12 mouse cellular contexts compared by ENCODE assay signal in genomic region chr3:58469655-58470437, GRCm38 (mm10). TPM values are rescaled to one million over a fixed set of nuclear protein-coding genes. Genes with fewer than 3 reads are reported as not detected.
A peak's percentile ranks its signal among the peaks of the same experiment; 100 is the strongest.
DNase-seq lines count a peak whose midpoint lies in the region; ATAC-seq and TF ChIP-seq lines count a peak whose summit lies in the region.
"Had no signal": no experiment of that assay in that cellular context is flagged by ENCODE, and none has a peak within 500 bp of the region (broad histone marks: within the 10 kb centered on the region; RNA-seq: fewer than 3 reads in every experiment).

No protein-coding gene starts in this region.

- no peaks in the 10 kb centered on the region for H3K9me3 ChIP-seq in stomach, embryonic 16.5 days (replicated peaks; ENCODE audit: control insufficient read depth, low read length)
- no peaks in the 10 kb centered on the region for H3K9me3 ChIP-seq in forebrain, embryonic 11.5 days (ENCODE audit: control insufficient read depth, low read length)
- H3K9me3 ChIP-seq: intestine, embryonic 15.5 days; limb, embryonic 12.5 days; stomach, embryonic 15.5 days had no signal

- TF ChIP-seq CTCF in thymus, adult 2 months (IDR thresholded peaks at IDR 0.05; ENCODE audit: borderline replicate concordance, control insufficient read depth, extremely low read depth, insufficient read depth, low read length, poor library complexity) = no peak

- WGBS in thymus, adult 2 months = 31% methylated on average over 9 of the region's 9 CpGs
- WGBS in stomach, embryonic 16.5 days = 66% methylated on average over 9 of the region's 9 CpGs
- WGBS in forebrain, embryonic 11.5 days = 88% methylated on average over 9 of the region's 9 CpGs

- H3K36me3 ChIP-seq in thymus, adult 2 months (ENCODE audit: control insufficient read depth, insufficient read depth, low read length) = no peaks in the 10 kb centered on the region
- no peaks in the 10 kb centered on the region for H3K36me3 ChIP-seq in stomach, embryonic 16.5 days (ENCODE audit: control insufficient read depth, insufficient read depth, low read length)
- H3K36me3 ChIP-seq in forebrain, embryonic 11.5 days (ENCODE audit: control insufficient read depth, insufficient read depth, low read length) = no peaks in the 10 kb centered on the region
- H3K36me3 ChIP-seq: intestine, embryonic 15.5 days; limb, embryonic 12.5 days; stomach, embryonic 15.5 days had no signal

- peak; percentile 11 for DNase-seq in thymus, postnatal 4 days
- no peak for DNase-seq in thymus, adult 2 months
- DNase-seq in adrenal gland, adult 8-10 months = peak; percentile 29
- no peak for DNase-seq in right cerebral cortex, postnatal 14 days
- DNase-seq in forebrain, embryonic 11.5 days (ENCODE audit: low spot score) = no peak
- no peak for DNase-seq in cerebellum, postnatal 4 days (ENCODE audit: low spot score in 2 of 2)

- no peaks in the 10 kb centered on the region for H3K4me1 ChIP-seq in thymus, adult 2 months (replicated peaks; ENCODE audit: control insufficient read depth, insufficient read depth, low read length)
- H3K4me1 ChIP-seq in stomach, embryonic 16.5 days (ENCODE audit: control insufficient read depth, insufficient read depth, low read length) = no peaks in the 10 kb centered on the region
- H3K4me1 ChIP-seq in forebrain, embryonic 11.5 days (replicated peaks; ENCODE audit: control insufficient read depth, insufficient read depth, low read length) = no peaks in the 10 kb centered on the region
- H3K4me1 ChIP-seq: intestine, embryonic 15.5 days; limb, embryonic 12.5 days; stomach, embryonic 15.5 days had no signal

- no peak for TF ChIP-seq POLR2A in thymus, adult 2 months (IDR thresholded peaks at IDR 0.05; ENCODE audit: control insufficient read depth, extremely low read depth, insufficient read depth, low read length, poor library complexity)

- no peak overlapping the region for H3K27ac ChIP-seq in thymus, adult 2 months (ENCODE audit: control insufficient read depth, insufficient read depth, low read length)
- H3K27ac ChIP-seq in stomach, embryonic 16.5 days (ENCODE audit: low read length) = 0 out of 2 replicates have a peak overlapping the region, but pooled peaks have one; percentile 19
- H3K27ac ChIP-seq in forebrain, embryonic 11.5 days (ENCODE audit: low read depth, low read length) = no peak overlapping the region
- H3K27ac ChIP-seq: intestine, embryonic 15.5 days; limb, embryonic 12.5 days; stomach, embryonic 15.5 days had no signal

- H3K27me3 ChIP-seq in thymus, adult 2 months (ENCODE audit: control insufficient read depth, insufficient read depth, low read length) = no peaks in the 10 kb centered on the region
- no peaks in the 10 kb centered on the region for H3K27me3 ChIP-seq in stomach, embryonic 16.5 days (ENCODE audit: control insufficient read depth, insufficient read depth, low read length)
- H3K27me3 ChIP-seq in forebrain, embryonic 11.5 days (ENCODE audit: control insufficient read depth, insufficient read depth, low read length) = no peaks in the 10 kb centered on the region
- H3K27me3 ChIP-seq: intestine, embryonic 15.5 days; limb, embryonic 12.5 days; stomach, embryonic 15.5 days had no signal

- peak; percentile 86 for ATAC-seq in inflammation-experienced regulatory T-cells, adult 6 months
- ATAC-seq in stomach, embryonic 16.5 days (ENCODE audit: insufficient read depth, low FRiP score) = no peak
- no peak for ATAC-seq in forebrain, embryonic 11.5 days (replicated peaks; ENCODE audit: low FRiP score)
- ATAC-seq: forebrain, embryonic 14.5 days; intestine, embryonic 15.5 days had no signal

- 0 out of 2 replicates have a peak overlapping the region, but pooled peaks have one; percentile 15 for H3K4me2 ChIP-seq in stomach, embryonic 16.5 days (ENCODE audit: low read depth, low read length)
- no peak overlapping the region for H3K4me2 ChIP-seq in forebrain, embryonic 11.5 days (ENCODE audit: low read depth, low read length, severe bottlenecking)
- H3K4me2 ChIP-seq: intestine, embryonic 15.5 days; limb, embryonic 12.5 days; stomach, embryonic 15.5 days had no signal

- H3K4me3 ChIP-seq in thymus, adult 2 months (ENCODE audit: control insufficient read depth, insufficient read depth, low read length) = no peak overlapping the region
- no peak overlapping the region for H3K4me3 ChIP-seq in stomach, embryonic 16.5 days (replicated peaks; ENCODE audit: low read length)
- no peak overlapping the region for H3K4me3 ChIP-seq in forebrain, embryonic 11.5 days (ENCODE audit: low read depth, low read length)
- H3K4me3 ChIP-seq: intestine, embryonic 15.5 days; limb, embryonic 12.5 days; stomach, embryonic 15.5 days had no signal

- H3K9ac ChIP-seq in stomach, embryonic 16.5 days (ENCODE audit: low read length) = no peak overlapping the region
- H3K9ac ChIP-seq in forebrain, embryonic 11.5 days (ENCODE audit: low read length) = no peak overlapping the region
- H3K9ac ChIP-seq: intestine, embryonic 15.5 days; limb, embryonic 12.5 days; stomach, embryonic 15.5 days had no signal

RNA-seq across cellular contexts. Expression of gene Tsc22d2, which starts 55.3 kb away (rescaled TPM):
- 21.4 and 29.7 TPM in 2 replicates for polyA plus RNA-seq in thymus, adult 2 months (2012; rRNA removed)
- total RNA-seq in adrenal gland, adult 8-10 months (2022) = 10 to 100 TPM; 33.4 to 46.7 (median 39.3) TPM
- polyA plus RNA-seq in inflammation-experienced regulatory T-cells, adult 6 months (2017; shearing (Covaris generic)) = 10 to 100 TPM; 10.4 to 16.1 (median 13.1) TPM
- 4.8 and 5.9 TPM in 2 replicates for polyA plus RNA-seq in stomach, embryonic 16.5 days (2015; fragmentation: Nextera tagmentation; extraction: Ambion mirVana)
- 12.5 and 17.4 TPM in 2 replicates for polyA plus RNA-seq in forebrain, embryonic 11.5 days (2014; fragmentation: Nextera tagmentation; extraction: Ambion mirVana)

RNA-seq across cellular contexts. Expression of gene Eif2a, which starts 55.8 kb away (rescaled TPM):
- 13.0 and 14.1 TPM in 2 replicates for polyA plus RNA-seq in thymus, adult 2 months (2012; rRNA removed)
- 10 to 100 TPM; 51.6 to 73.1 (median 60.5) TPM for total RNA-seq in adrenal gland, adult 8-10 months (2022)
- polyA plus RNA-seq in inflammation-experienced regulatory T-cells, adult 6 months (2017; shearing (Covaris generic)) = 10 to 100 TPM; 63.0 to 73.7 (median 67.5) TPM
- 47.5 and 51.3 TPM in 2 replicates for polyA plus RNA-seq in stomach, embryonic 16.5 days (2015; fragmentation: Nextera tagmentation; extraction: Ambion mirVana)
- 58.9 and 61.9 TPM in 2 replicates for polyA plus RNA-seq in forebrain, embryonic 11.5 days (2014; fragmentation: Nextera tagmentation; extraction: Ambion mirVana)

RNA-seq across cellular contexts. Expression of gene Serp1, which starts 55.8 kb away (rescaled TPM):
- 33.9 and 38.1 TPM in 2 replicates for polyA plus RNA-seq in thymus, adult 2 months (2012; rRNA removed)
- 100 to 1,000 TPM in 2 of 4 experiments, 10 to 100 TPM in 2; 95.8 to 126 (median 105) TPM for total RNA-seq in adrenal gland, adult 8-10 months (2022)
- polyA plus RNA-seq in inflammation-experienced regulatory T-cells, adult 6 months (2017; shearing (Covaris generic)) = 10 to 100 TPM; 40.4 to 51.7 (median 46.0) TPM
- 218 and 219 TPM in 2 replicates for polyA plus RNA-seq in stomach, embryonic 16.5 days (2015; fragmentation: Nextera tagmentation; extraction: Ambion mirVana)
- polyA plus RNA-seq in forebrain, embryonic 11.5 days (2014; fragmentation: Nextera tagmentation; extraction: Ambion mirVana) = 136 and 140 TPM in 2 replicates

Comparison
In these comparisons a context has a peak if more than half of its experiments do, and no peak if none do; other contexts are left out.
1. DNase-seq: peak in thymus, postnatal 4 days (single experiment) and adrenal gland, adult 8-10 months (single experiment); none in thymus, adult 2 months (single experiment), right cerebral cortex, postnatal 14 days (single experiment), forebrain, embryonic 11.5 days (single experiment) and cerebellum, postnatal 4 days (0 of 2).